Mouse (Mus musculus) liver, embryonic 14.5 days (tissue): ENCODE measurements around the gene Cuedc1. TPM values are rescaled to one million over a fixed set of nuclear protein-coding genes. Genes with fewer than 3 reads are reported as not detected.
A peak's percentile ranks its signal among the peaks of the same experiment; 100 is the strongest.

ENCODE experiments used
- ATAC-seq: fragments of 200-750 bp; cut with Nextera tagmentation; 2 replicates; pipeline ENCODE4 v1.8.0; 2017; ENCODE audit warnings: moderate number of reproducible peaks, mild to moderate bottlenecking, moderate library complexity; ENCODE audit not compliant: insufficient read depth
- DNase-seq, 3 experiments: peaks; one replicate each; pipeline ENCODE4 v3.0.0-alpha.2; 2012 to 2013; ENCODE audit warnings: low read depth in 3 of 3, low spot score in 3 of 3
- H3K27ac ChIP-seq: fragments of 300-500 bp; sonication (generic); 2 replicates; pipeline ENCODE4 v1.5.1; 2014; ENCODE audit warnings: moderate library complexity, mild to moderate bottlenecking, control low read depth, inconsistent platforms
- H3K27me3 ChIP-seq: fragments of 300-500 bp; sonication (generic); 2 replicates; pipeline ENCODE4 v1.6.1; 2014; ENCODE audit warnings: mild to moderate bottlenecking, low read length, moderate library complexity; ENCODE audit not compliant: control insufficient read depth, insufficient read depth
- H3K36me3 ChIP-seq: fragments of 300-500 bp; sonication (generic); replicated peaks from 2 replicates; pipeline ENCODE4 v1.6.1; 2014; ENCODE audit warnings: low read depth; ENCODE audit not compliant: control insufficient read depth, insufficient read depth
- H3K4me1 ChIP-seq, 2 experiments: fragments of 200-500 bp in 1 of 2; fragments of 300-500 bp in 1 of 2; sonication (generic) in 1 of 2; replicated peaks; 2 replicates each; pipeline ENCODE4 v1.6.1; 2012 to 2014; ENCODE audit warnings: antibody characterized with exemption in 1 of 2, inconsistent platforms in 1 of 2, low read length in 1 of 2; ENCODE audit not compliant: control insufficient read depth in 2 of 2, insufficient read depth in 2 of 2
- H3K4me2 ChIP-seq: fragments of 300-500 bp; sonication (generic); 2 replicates; pipeline ENCODE4 v1.6.1; 2014; ENCODE audit warnings: low read depth, mild to moderate bottlenecking, control low read depth, moderate library complexity
- H3K4me3 ChIP-seq, 2 experiments: fragments of 200-500 bp in 1 of 2; fragments of 300-500 bp in 1 of 2; sonication (generic) in 1 of 2; 2 replicates each; pipeline ENCODE4 v1.5.1; 2012 to 2014; ENCODE audit warnings: low read depth in 2 of 2, low read length in 2 of 2, mild to moderate bottlenecking in 2 of 2, control low read depth in 1 of 2, inconsistent platforms in 1 of 2, moderate library complexity in 1 of 2; ENCODE audit not compliant: insufficient read depth in 1 of 2
- H3K9ac ChIP-seq: fragments of 300-500 bp; sonication (generic); replicated peaks from 2 replicates; pipeline ENCODE4 v1.6.1; 2014; ENCODE audit warnings: mild to moderate bottlenecking, control low read depth, moderate library complexity
- H3K9me3 ChIP-seq: fragments of 300-500 bp; sonication (generic); 2 replicates; pipeline ENCODE4 v1.6.1; 2016; ENCODE audit warnings: low read length, mixed read lengths; ENCODE audit not compliant: control insufficient read depth
- CTCF ChIP-seq: IDR thresholded peaks from 2 replicates; pipeline ENCODE4 v1.5.1; 2016; ENCODE audit warnings: antibody characterized with exemption, low read depth, control low read depth
- EP300 ChIP-seq: IDR thresholded peaks from 2 replicates; pipeline ENCODE4 v1.6.1; 2016; ENCODE audit warnings: antibody characterized with exemption, low read depth
- WGBS: fragments of 180-500 bp; shearing (Covaris S2); extraction: QIAGEN DNeasy Blood & Tissue Kit; methylation state at CpG from one replicate; pipeline ENCODE4 v1.1.7; 2014; ENCODE audit not compliant: insufficient replicate concordance; 5-methylcytosine and 5-hydroxymethylcytosine counted together
- polyA plus RNA-seq, 2 experiments: library from polyadenylated mRNA; depleted of rRNA in 1 of 2; stranded (reverse) in 1 of 2; unstranded in 1 of 2; fragments of >200 nt; fragmentation: Nextera tagmentation in 1 of 2; extraction: Ambion mirVana in 1 of 2; gene quantifications; 2 replicates each; pipeline versions ENCODE4 v1.2.1 to v1.2.3; 2012 to 2014

Gene Cuedc1
- polyA plus RNA-seq, 2 experiments = 0.36 to 0.96 TPM

GRCm38 (mm10) chr11:88235221-88236203, 137.7 kb downstream of the Cuedc1 start:
- WGBS = 24% methylated on average over 23 of the region's 23 CpGs
- Histone ChIP-seq H3K4me3 (0 out of 4 replicates have a peak overlapping the region, but pooled peaks of 1 of the 2 experiments have one; percentile 8), H3K4me1 (peaks cover 4 to 15% of the 10 kb centered on the region in 2 experiments; a peak in 3 of 4 replicates), H3K36me3 (no peaks in the 10 kb centered on the region), H3K27ac (no peak overlapping the region), H3K9ac (no peak overlapping the region), H3K27me3 (no peaks in the 10 kb centered on the region), H3K9me3 (no peaks in the 10 kb centered on the region), H3K4me2 (peak overlapping the region; percentile 23)
- DNase-seq (no peak), ATAC-seq (no peak)
- TF ChIP-seq CTCF = no peak
- TF ChIP-seq EP300 = no peak

- H3K4me2 ChIP-seq = no peak overlapping the region
- no peaks in the 10 kb centered on the region for H3K36me3 ChIP-seq
- H3K4me3 ChIP-seq = no peak overlapping the region
- H3K4me1 ChIP-seq = peaks cover 0 to 12% of the 10 kb centered on the region in 2 experiments; a peak in 1 of 4 replicates
- no peaks in the 10 kb centered on the region for H3K9me3 ChIP-seq
- no peak for TF ChIP-seq EP300
- no peak for TF ChIP-seq CTCF
- DNase-seq = no peak
- WGBS = 75% methylated on average over 10 of the region's 10 CpGs
- no peak overlapping the region for H3K27ac ChIP-seq
- ATAC-seq = no peak
- no peaks in the 10 kb centered on the region for H3K27me3 ChIP-seq
- no peak overlapping the region for H3K9ac ChIP-seq
Measured at GRCm38 (mm10) chr11:88240275-88240674, 142.4 kb downstream of the Cuedc1 start.

GRCm38 (mm10) chr11:88240736-88241353, 143.0 kb downstream of the Cuedc1 start:
- H3K27me3 ChIP-seq = no peaks in the 10 kb centered on the region
- no peak overlapping the region for H3K4me2 ChIP-seq
- DNase-seq (no peak), ATAC-seq (no peak)
- 42% methylated on average over 10 of the region's 10 CpGs for WGBS
- H3K27ac ChIP-seq = no peak overlapping the region
- H3K4me1 ChIP-seq = peaks cover 0 to 8% of the 10 kb centered on the region in 2 experiments; a peak in 1 of 4 replicates
- TF ChIP-seq EP300 (no peak), CTCF (no peak)
- no peaks in the 10 kb centered on the region for H3K9me3 ChIP-seq
- H3K4me3 ChIP-seq = no peak overlapping the region
- no peak overlapping the region for H3K9ac ChIP-seq
- H3K36me3 ChIP-seq = no peaks in the 10 kb centered on the region

- TF ChIP-seq CTCF = no peak
- no peak for TF ChIP-seq EP300
- 52% methylated on average over 12 of the region's 12 CpGs for WGBS
- Histone ChIP-seq H3K4me3 (no peak overlapping the region), H3K27ac (no peak overlapping the region), H3K9me3 (no peaks in the 10 kb centered on the region), H3K4me2 (no peak overlapping the region), H3K36me3 (no peaks in the 10 kb centered on the region), H3K9ac (no peak overlapping the region), H3K27me3 (no peaks in the 10 kb centered on the region), H3K4me1 (peaks cover 0 to 4% of the 10 kb centered on the region in 2 experiments; a peak in 1 of 4 replicates)
- peak; percentile 57; the same call in 1 of the 2 replicates for ATAC-seq
- DNase-seq = peak in 1 of 3 experiments; percentile 30
Measured at GRCm38 (mm10) chr11:88241468-88242301, 143.8 kb downstream of the Cuedc1 start.

Other genes with a start within 250 kb of the Cuedc1 start
- 2.0 and 2.3 TPM in 2 replicates for gene Mks1, start 244.8 kb upstream of the Cuedc1 start, polyA plus RNA-seq (2012; rRNA removed)
- 0.71 and 0.86 TPM in 2 replicates for gene Mks1, start 244.8 kb upstream of the Cuedc1 start, polyA plus RNA-seq (2014; fragmentation: Nextera tagmentation; extraction: Ambion mirVana)
- 3.4 and 3.8 TPM in 2 replicates for gene Epx, start 222.5 kb upstream of the Cuedc1 start, polyA plus RNA-seq (2012; rRNA removed)
- 0.39 and 0.65 TPM in 2 replicates for gene Epx, start 222.5 kb upstream of the Cuedc1 start, polyA plus RNA-seq (2014; fragmentation: Nextera tagmentation; extraction: Ambion mirVana)
- not detected in 2 replicates for gene Olfr462, start 205.8 kb upstream of the Cuedc1 start, polyA plus RNA-seq (2012; rRNA removed)
- not detected in 2 replicates for gene Olfr462, start 205.8 kb upstream of the Cuedc1 start, polyA plus RNA-seq (2014; fragmentation: Nextera tagmentation; extraction: Ambion mirVana)
- not detected in 2 replicates for gene Olfr463, start 200.7 kb upstream of the Cuedc1 start, polyA plus RNA-seq (2012; rRNA removed)
- not detected in 2 replicates for gene Olfr463, start 200.7 kb upstream of the Cuedc1 start, polyA plus RNA-seq (2014; fragmentation: Nextera tagmentation; extraction: Ambion mirVana)
- not detected in 2 replicates for gene Olfr464, start 177.1 kb upstream of the Cuedc1 start, polyA plus RNA-seq (2012; rRNA removed)
- gene Olfr464, start 177.1 kb upstream of the Cuedc1 start, polyA plus RNA-seq (2014; fragmentation: Nextera tagmentation; extraction: Ambion mirVana) = not detected in 2 replicates
- 18.0 and 21.5 TPM in 2 replicates for gene Dynll2, start 110.5 kb upstream of the Cuedc1 start, polyA plus RNA-seq (2012; rRNA removed)
- gene Dynll2, start 110.5 kb upstream of the Cuedc1 start, polyA plus RNA-seq (2014; fragmentation: Nextera tagmentation; extraction: Ambion mirVana) = 5.7 TPM in 2 replicates
- gene Srsf1, start 50.7 kb upstream of the Cuedc1 start, polyA plus RNA-seq (2012; rRNA removed) = 111 and 163 TPM in 2 replicates
- 139 and 158 TPM in 2 replicates for gene Srsf1, start 50.7 kb upstream of the Cuedc1 start, polyA plus RNA-seq (2014; fragmentation: Nextera tagmentation; extraction: Ambion mirVana)
- 4.7 and 5.7 TPM in 2 replicates for gene Vezf1, start 29.8 kb upstream of the Cuedc1 start, polyA plus RNA-seq (2012; rRNA removed)
- 7.5 and 9.1 TPM in 2 replicates for gene Vezf1, start 29.8 kb upstream of the Cuedc1 start, polyA plus RNA-seq (2014; fragmentation: Nextera tagmentation; extraction: Ambion mirVana)
- 20.6 and 30.2 TPM in 2 replicates for gene Mrps23, start 106.3 kb downstream of the Cuedc1 start, polyA plus RNA-seq (2012; rRNA removed)
- gene Mrps23, start 106.3 kb downstream of the Cuedc1 start, polyA plus RNA-seq (2014; fragmentation: Nextera tagmentation; extraction: Ambion mirVana) = 33.3 and 33.7 TPM in 2 replicates
- 0.03 TPM in 1 of 2 replicates, not detected in the other for gene Ccdc182, start 196.0 kb downstream of the Cuedc1 start, polyA plus RNA-seq (2012; rRNA removed)
- not detected in 2 replicates for gene Ccdc182, start 196.0 kb downstream of the Cuedc1 start, polyA plus RNA-seq (2014; fragmentation: Nextera tagmentation; extraction: Ambion mirVana)